Comparison of ENCODE assay signal across 9 mouse cellular contexts in the genomic region with DNA sequence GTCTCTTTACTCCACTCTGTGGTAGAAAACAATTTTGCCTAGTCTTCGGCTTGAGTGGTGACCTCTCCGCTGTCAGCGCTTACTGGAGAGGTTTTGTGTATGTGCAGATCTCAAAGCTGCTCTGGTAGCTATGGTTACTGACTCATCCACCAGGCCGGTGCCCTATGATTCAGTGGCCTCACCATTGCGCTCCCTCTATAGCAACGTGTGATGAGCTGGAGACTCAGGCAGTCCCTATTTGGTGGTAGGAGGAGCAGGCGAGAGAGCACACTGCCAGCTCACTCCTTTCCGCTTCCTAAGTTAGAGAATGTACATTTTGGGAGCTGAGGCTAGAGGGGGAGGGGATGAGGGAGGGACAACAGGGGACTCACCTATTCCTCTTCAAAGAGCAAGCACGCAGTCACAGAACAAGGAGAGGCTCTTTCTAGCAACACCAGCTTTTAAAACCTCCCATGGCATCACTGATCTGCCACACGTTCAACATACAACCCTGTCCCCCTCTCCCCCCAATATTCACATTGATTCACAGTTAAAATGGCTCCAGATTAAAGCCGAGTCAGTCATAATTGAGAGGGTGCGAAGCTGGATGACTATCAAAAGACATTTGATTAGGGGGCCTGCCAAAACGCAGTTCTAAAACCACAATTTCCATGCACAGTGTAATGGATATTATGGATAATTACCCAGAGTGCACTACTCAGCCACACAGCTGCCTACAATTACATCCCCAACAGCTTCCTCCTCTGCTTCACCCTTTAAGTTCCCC. TPM values are rescaled to one million over a fixed set of nuclear protein-coding genes. Genes with fewer than 3 reads are reported as not detected.
DNase-seq lines count a peak whose midpoint lies in the region; ATAC-seq and TF ChIP-seq lines count a peak whose summit lies in the region.
"Had no signal": no experiment of that assay in that cellular context is flagged by ENCODE, and none has a peak within 500 bp of the region (broad histone marks: within the 10 kb centered on the region; RNA-seq: fewer than 3 reads in every experiment).

No protein-coding gene starts in this region.

- intact Hi-C loops in gastrocnemius, adult 2 months (cut with DNase I), result no loop called here

- H3K9me3 ChIP-seq in midbrain, embryonic 11.5 days (ENCODE audit: control insufficient read depth, low read length), result no peaks in the 10 kb centered on the region
- no peaks in the 10 kb centered on the region for H3K9me3 ChIP-seq in midbrain, embryonic 10.5 days (replicated peaks)

- H3K9ac ChIP-seq in midbrain, embryonic 11.5 days (ENCODE audit: low read length), result no peak overlapping the region

- H3ac ChIP-seq in myocyte (ENCODE audit: control insufficient read depth, insufficient read length), result no peak overlapping the region

- no peaks in the 10 kb centered on the region for H3K4me1 ChIP-seq in midbrain, embryonic 11.5 days (ENCODE audit: control insufficient read depth, insufficient read depth, low read length)
- H3K4me1 ChIP-seq in midbrain, embryonic 10.5 days, result no peaks in the 10 kb centered on the region

- TF ChIP-seq POLR2A in myocyte (IDR thresholded peaks at IDR 0.05; ENCODE audit: insufficient read length, low read depth), result no peak

- WGBS in midbrain, embryonic 11.5 days, result 83% methylated on average over 13 of the region's 13 CpGs
- WGBS in midbrain, embryonic 10.5 days, result 87% methylated on average over 13 of the region's 13 CpGs

- no peak overlapping the region for H3K27ac ChIP-seq in midbrain, embryonic 11.5 days (ENCODE audit: low read depth, low read length)
- H3K27ac ChIP-seq in midbrain, embryonic 10.5 days (replicated peaks), result no peak overlapping the region
- H3K27ac ChIP-seq in gastrocnemius, adult 2 months, result no peak overlapping the region

- no peak for TF ChIP-seq CTCF in gastrocnemius, adult 2 months (IDR thresholded peaks at IDR 0.05)

- ATAC-seq in midbrain, embryonic 11.5 days (ENCODE audit: low FRiP score), result no peak

- H3K4me3 ChIP-seq in midbrain, embryonic 11.5 days (ENCODE audit: low read depth, low read length), result no peak overlapping the region
- H3K4me3 ChIP-seq in midbrain, embryonic 10.5 days, result no peak overlapping the region
- H3K4me3 ChIP-seq in myocyte, result no peak overlapping the region
- no peak overlapping the region for H3K4me3 ChIP-seq in gastrocnemius, adult 2 months

- no peak overlapping the region for H3K4me2 ChIP-seq in midbrain, embryonic 11.5 days
- peak overlapping the region; percentile 68 for H3K4me2 ChIP-seq in myocyte (ENCODE audit: low read depth)

- H3K79me2 ChIP-seq in myocyte (ENCODE audit: control insufficient read depth, insufficient read depth), result no peaks in the 10 kb centered on the region

- no peaks in the 10 kb centered on the region for H3K36me3 ChIP-seq in midbrain, embryonic 11.5 days (ENCODE audit: control insufficient read depth, insufficient read depth, low read length)
- peaks cover 35% of the 10 kb centered on the region for H3K36me3 ChIP-seq in midbrain, embryonic 10.5 days
- peaks cover 14% of the 10 kb centered on the region for H3K36me3 ChIP-seq in myocyte (ENCODE audit: control insufficient read depth, insufficient read depth)

- H3K27me3 ChIP-seq in midbrain, embryonic 11.5 days (ENCODE audit: control insufficient read depth, insufficient read depth, low read length), result no peaks in the 10 kb centered on the region
- no peaks in the 10 kb centered on the region for H3K27me3 ChIP-seq in midbrain, embryonic 10.5 days (ENCODE audit: low read depth, poor library complexity, severe bottlenecking)
- H3K27me3 ChIP-seq in myocyte (ENCODE audit: control insufficient read depth, insufficient read depth, insufficient read length), result no peaks in the 10 kb centered on the region

- peak; percentile 39 for DNase-seq in midbrain, embryonic 11.5 days (ENCODE audit: low spot score, missing footprints)
- DNase-seq in midbrain, embryonic 10.5 days (ENCODE audit: low spot score), result no peak
- DNase-seq in adrenal gland, postnatal 10 days, result peak; percentile 54
- peak; percentile 85 for DNase-seq in fibroblast of lung, adult 2 months (ENCODE audit: low read depth)
- DNase-seq in gastrocnemius, adult 2 months, result no peak
- DNase-seq in kidney, adult 9 months, result no peak
- DNase-seq in embryo, embryonic 10 days (ENCODE audit: low spot score), result no peak
- DNase-seq: liver had no signal

TF ChIP-seq in myocyte, 11 proteins besides CTCF, POLR2A, EP300 and RAD21:
- TF ChIP-seq REST (IDR thresholded peaks at IDR 0.05; ENCODE audit: insufficient read depth, insufficient read length), result no peak
- TF ChIP-seq MYOG (IDR thresholded peaks at IDR 0.05; ENCODE audit: control insufficient read depth in 1 of 3, insufficient read depth in 1 of 3, insufficient read length in 2 of 3, low read depth in 2 of 3), result no peak
- no peak for TF ChIP-seq CEBPB (IDR thresholded peaks at IDR 0.05; ENCODE audit: insufficient read depth, poor library complexity, severe bottlenecking)
- no peak for TF ChIP-seq TCF3 (IDR thresholded peaks at IDR 0.05; ENCODE audit: insufficient read length, low read depth)
- no peak for TF ChIP-seq MYOD1 (IDR thresholded peaks at IDR 0.05; ENCODE audit: control insufficient read depth in 1 of 3, insufficient read length in 2 of 3, low read depth in 2 of 3)
- peak; percentile 28 for TF ChIP-seq SRF (IDR thresholded peaks at IDR 0.05; ENCODE audit: control insufficient read depth, insufficient read length, low read depth)
- TF ChIP-seq MAX (IDR thresholded peaks at IDR 0.05; ENCODE audit: low read depth), result no peak

RNA-seq across cellular contexts. Expression of a gene that starts 50.2 kb away (rescaled TPM):
- 10.1 and 13.4 TPM in 2 replicates for polyA plus RNA-seq in midbrain, embryonic 11.5 days (2014; fragmentation: Nextera tagmentation; extraction: Ambion mirVana)
- polyA plus RNA-seq in midbrain, embryonic 10.5 days (2016; fragmentation: Nextera tagmentation; extraction: Ambion mirVana), result 20.6 and 24.4 TPM in 2 replicates
- total RNA-seq in adrenal gland, postnatal 10 days (2021), result 10 to 100 TPM; 17.6 to 21.8 TPM
- polyA plus RNA-seq in myocyte (2012; fragmentation: generic; extraction: Trizol), result 17.2 TPM
- total RNA-seq in gastrocnemius, adult 2 months (2021), result 1 to 10 TPM; 7.1 to 7.5 TPM

Comparison
In these comparisons a context has a peak if more than half of its experiments do, and no peak if none do; other contexts are left out.
1. DNase-seq: peak in midbrain, embryonic 11.5 days (single experiment), adrenal gland, postnatal 10 days (single experiment) and fibroblast of lung, adult 2 months (single experiment); none in midbrain, embryonic 10.5 days (single experiment), gastrocnemius, adult 2 months (single experiment), kidney, adult 9 months (single experiment) and embryo, embryonic 10 days (single experiment).